Mouse (Mus musculus) testis, postnatal 14 days (tissue): ENCODE measurements around the gene Snapc1.
A peak's percentile ranks its signal among the peaks of the same experiment; 100 is the strongest.

Experiments
- DNase-seq: peaks from one replicate; pipeline ENCODE4 v3.0.0; 2021; ENCODE audit warnings: low spot score

Gene Snapc1

GRCm38 (mm10) chr12:73964291-73965281, at the start of gene Snapc1:
Snapc1 (plus strand) TSS chr12:73964481.
- peak; percentile 97 for DNase-seq

GRCm38 (mm10) chr12:73918479-73918878, 45.8 kb upstream of the Snapc1 start:
- no peak for DNase-seq

- DNase-seq = no peak
Observed at GRCm38 (mm10) chr12:73930266-73930665, 34.0 kb upstream of the Snapc1 start.

- no peak for DNase-seq
Observed at GRCm38 (mm10) chr12:73931274-73931673, 33.0 kb upstream of the Snapc1 start.

GRCm38 (mm10) chr12:73934528-73934927, 29.8 kb upstream of the Snapc1 start:
- DNase-seq = no peak

- DNase-seq = no peak
Observed at GRCm38 (mm10) chr12:73937353-73937752, 26.9 kb upstream of the Snapc1 start, which contains the start of gene Gm49321. Gm49321 (plus strand) TSS chr12:73937653.

GRCm38 (mm10) chr12:73939542-73939941, 24.7 kb upstream of the Snapc1 start:
- DNase-seq = no peak

- no peak for DNase-seq
Observed at GRCm38 (mm10) chr12:73948415-73948814, 15.9 kb upstream of the Snapc1 start.

- DNase-seq = peak; percentile 56
Observed at GRCm38 (mm10) chr12:73949318-73950058, 14.8 kb upstream of the Snapc1 start.

- peak; percentile 45 for DNase-seq
Observed at GRCm38 (mm10) chr12:73952879-73953278, 11.4 kb upstream of the Snapc1 start.

GRCm38 (mm10) chr12:73953420-73954186, 10.7 kb upstream of the Snapc1 start:
- DNase-seq = no peak

GRCm38 (mm10) chr12:73954785-73955184, 9.5 kb upstream of the Snapc1 start:
- no peak for DNase-seq

GRCm38 (mm10) chr12:73957676-73958075, 6.6 kb upstream of the Snapc1 start:
- no peak for DNase-seq

- DNase-seq = no peak
Observed at GRCm38 (mm10) chr12:73958830-73959229, 5.5 kb upstream of the Snapc1 start.

GRCm38 (mm10) chr12:73969142-73969541, 4.9 kb downstream of the Snapc1 start:
- no peak for DNase-seq

- no peak for DNase-seq
Observed at GRCm38 (mm10) chr12:73974584-73974983, 10.3 kb downstream of the Snapc1 start.

GRCm38 (mm10) chr12:73978144-73978543, 13.9 kb downstream of the Snapc1 start:
- DNase-seq = no peak

GRCm38 (mm10) chr12:73979667-73980066, 15.4 kb downstream of the Snapc1 start:
- no peak for DNase-seq

GRCm38 (mm10) chr12:73982533-73982932, 18.3 kb downstream of the Snapc1 start:
- DNase-seq = no peak

GRCm38 (mm10) chr12:73986299-73986698, 22.0 kb downstream of the Snapc1 start:
- DNase-seq = no peak

- no peak for DNase-seq
Observed at GRCm38 (mm10) chr12:73988393-73989008, 24.2 kb downstream of the Snapc1 start.

- no peak for DNase-seq
Observed at GRCm38 (mm10) chr12:73989594-73989993, 25.3 kb downstream of the Snapc1 start.
